Mouse (Mus musculus) bone marrow macrophage, adult 2 months (primary cell): ENCODE measurements around the gene Nmrk1.

Experiments
- CTCF ChIP-seq: IDR thresholded peaks from 2 replicates; pipeline ENCODE4 v1.5.1; 2012; ENCODE audit warnings: low read depth, mild to moderate bottlenecking, low read length, moderate library complexity
- POLR2A ChIP-seq: IDR thresholded peaks from 2 replicates; pipeline ENCODE4 v1.6.1; 2012; ENCODE audit warnings: mild to moderate bottlenecking, low read depth, low read length, borderline replicate concordance

- TF ChIP-seq CTCF (no peak), POLR2A (no peak)
These were observed 63.4 kb downstream of the Nmrk1 start for GRCm38 (mm10) chr19:18695116-18695515.
